Mouse (Mus musculus) spleen, embryonic (tissue): Measurements from ENCODE around the gene Crebl2.

ENCODE experiments used
- CTCF ChIA-PET: fragments of 350-600 bp; sonication (Branson Sonifier 250); formaldehyde crosslinking; loops from one replicate; lab custom pipeline; 2022; lab: Charles Lee

Crebl2 gene

DNA sequence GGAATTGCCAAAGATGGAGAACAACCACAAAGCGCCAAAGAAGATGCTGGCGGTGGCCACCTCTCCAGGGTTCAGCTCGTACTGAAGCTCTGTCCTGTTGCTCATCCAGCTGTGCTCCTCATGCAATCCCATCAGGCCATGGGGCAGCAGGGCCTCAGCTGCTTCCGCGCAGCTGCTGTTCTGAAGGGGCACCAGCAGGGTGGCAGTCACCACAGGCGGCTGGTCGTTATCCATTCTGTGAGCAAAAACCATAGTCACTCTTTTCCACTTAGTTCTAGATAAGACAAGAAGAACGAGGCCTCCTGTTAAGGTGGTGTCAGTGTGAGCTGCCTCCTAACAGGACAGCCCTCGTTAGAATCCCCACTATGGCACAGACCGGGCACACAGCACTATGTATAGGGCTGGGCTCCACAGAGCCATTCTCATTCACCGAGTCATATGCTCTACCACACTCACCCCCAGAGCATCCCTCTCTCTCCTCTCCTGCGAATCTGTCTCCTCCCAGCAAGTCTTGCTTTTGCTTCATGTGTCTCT lies 40.3 kb downstream of the Crebl2 start:
- CTCF ChIA-PET, result no interaction called here

DNA sequence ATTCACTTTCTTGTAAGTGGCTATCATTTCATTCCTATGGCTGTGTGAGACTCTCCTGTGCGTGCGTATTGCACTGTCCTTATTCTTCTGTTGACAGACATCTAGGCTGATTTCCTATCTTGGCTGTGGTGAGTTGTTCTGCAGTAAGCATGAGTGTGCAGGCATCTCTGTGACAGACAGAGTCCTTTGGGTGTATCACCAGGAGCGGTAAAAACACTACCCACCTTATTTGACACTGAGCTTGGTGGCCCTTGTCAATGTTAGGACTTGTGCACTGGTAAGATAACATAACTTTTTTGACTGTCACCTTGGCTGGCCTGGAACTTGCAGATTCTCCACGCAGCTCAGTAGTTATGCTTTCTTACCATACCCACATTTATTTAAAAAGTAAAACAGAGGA lies 40.9 kb downstream of the Crebl2 start:
- CTCF ChIA-PET, result no interaction called here

DNA sequence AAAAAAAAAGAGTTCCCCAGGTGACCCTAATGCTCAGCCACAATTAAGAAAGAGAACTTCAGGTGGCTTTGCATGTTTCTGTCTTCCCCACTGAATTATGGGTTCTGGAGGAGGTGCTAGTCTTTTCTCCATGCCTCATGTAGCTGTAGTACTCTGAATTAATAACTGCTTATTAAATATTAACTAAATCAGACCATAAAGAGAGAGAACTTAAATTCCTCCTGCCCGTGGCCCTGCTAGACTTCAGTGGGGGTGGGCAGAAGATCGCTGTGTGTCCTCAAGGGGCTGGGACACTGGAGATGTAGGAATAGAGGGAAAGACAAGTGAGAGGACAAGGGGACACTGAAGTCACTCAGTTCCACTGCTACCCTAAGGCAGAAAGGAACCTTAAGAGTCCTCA lies 42.3 kb downstream of the Crebl2 start:
- CTCF ChIA-PET, result interaction anchor here (0.5 to 1.1 kb wide), 3 partner anchors 11 to 127 kb away, joined by 3 to 4 read pairs (median 4); no protein-coding TSS in a partner anchor

DNA sequence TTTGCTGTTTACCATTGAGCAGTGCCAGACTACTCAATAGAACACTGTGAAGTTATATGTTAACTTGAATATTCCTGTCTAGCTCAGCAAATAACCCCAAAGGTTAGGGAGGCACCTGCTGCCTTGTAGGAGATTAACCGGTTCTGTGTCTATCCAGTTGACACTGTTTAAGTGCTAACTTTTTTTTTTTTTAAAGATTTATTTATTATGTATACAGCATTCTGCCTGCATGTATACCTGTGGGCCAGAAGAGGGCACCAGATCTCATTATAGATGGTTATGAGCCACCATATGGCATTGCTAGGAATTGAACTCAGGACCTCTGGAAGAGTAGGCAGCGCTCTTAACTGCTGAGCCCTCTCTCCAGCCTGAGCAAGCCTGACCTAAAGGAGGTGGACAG lies 43.1 kb downstream of the Crebl2 start:
- CTCF ChIA-PET, result interaction anchor here (0.5 to 1.1 kb wide), 2 partner anchors 10 to 128 kb away, joined by 3 to 4 read pairs; no protein-coding TSS in a partner anchor

DNA sequence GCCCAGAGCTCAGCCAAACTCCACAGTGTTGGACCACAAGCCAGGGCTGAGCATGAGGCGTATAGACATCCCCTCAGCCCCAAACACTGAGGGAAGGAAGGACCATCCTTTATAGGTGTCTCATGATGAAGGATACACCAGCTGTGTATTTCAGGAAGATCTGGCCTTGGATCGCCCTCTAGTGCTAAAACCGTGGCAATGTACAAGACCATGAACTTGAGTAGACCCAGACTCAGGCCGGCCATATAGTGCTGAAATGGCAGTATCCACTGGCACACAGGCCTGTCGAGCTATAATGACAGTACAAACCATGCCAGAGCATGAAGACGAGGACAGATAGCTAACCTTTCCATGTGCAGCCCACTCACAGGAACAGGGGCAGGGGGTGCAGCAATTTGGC lies 46.8 kb downstream of the Crebl2 start:
- CTCF ChIA-PET, result interaction anchor here (0.9 kb wide), 1 partner anchor 50 kb away, joined by 3 read pairs; no protein-coding TSS in a partner anchor

DNA sequence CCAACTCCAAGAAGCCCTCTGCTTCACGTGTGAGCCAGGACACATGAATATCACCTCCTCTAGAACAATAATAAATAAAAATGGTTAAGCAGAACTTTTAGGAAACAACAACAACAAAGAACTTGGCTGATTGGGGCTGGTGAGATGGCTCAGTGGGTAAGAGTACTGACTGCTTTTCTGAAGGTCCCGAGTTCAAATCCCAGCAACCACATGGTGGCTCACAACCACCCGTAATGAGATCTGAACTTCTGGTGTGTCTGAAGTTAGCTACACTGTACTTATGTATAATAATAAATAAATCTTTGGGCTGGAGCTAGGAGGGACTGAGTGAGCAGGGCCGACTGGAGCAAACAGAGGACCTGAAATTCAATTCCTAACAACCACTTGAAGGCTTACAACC lies 47.3 kb downstream of the Crebl2 start:
- CTCF ChIA-PET, result interaction anchor here (0.5 to 0.9 kb wide), 3 partner anchors 15 to 218 kb away, joined by 3 to 4 read pairs (median 4); no protein-coding TSS in a partner anchor

DNA sequence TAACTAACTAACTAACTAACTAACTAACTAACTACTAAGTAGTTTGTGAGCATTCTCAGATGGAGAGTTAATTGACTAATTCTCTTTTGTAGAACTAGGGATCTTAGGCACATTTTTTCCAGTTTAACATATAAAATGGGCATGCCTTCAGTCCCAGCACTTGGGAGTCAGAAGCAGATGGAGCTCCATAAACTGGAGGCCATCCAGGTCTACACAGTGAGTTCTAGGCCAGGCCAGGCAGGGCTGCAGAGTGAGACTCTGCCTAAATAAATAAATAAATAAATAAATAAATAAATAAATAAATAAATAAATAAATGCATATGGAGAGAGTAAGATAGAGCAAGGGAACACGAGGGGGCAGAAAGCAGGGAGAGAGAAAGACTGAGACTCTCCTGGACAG lies 47.9 kb downstream of the Crebl2 start:
- CTCF ChIA-PET, result interaction anchor here (0.5 to 0.6 kb wide), 2 partner anchors 15 to 219 kb away, joined by 4 read pairs; no protein-coding TSS in a partner anchor

DNA sequence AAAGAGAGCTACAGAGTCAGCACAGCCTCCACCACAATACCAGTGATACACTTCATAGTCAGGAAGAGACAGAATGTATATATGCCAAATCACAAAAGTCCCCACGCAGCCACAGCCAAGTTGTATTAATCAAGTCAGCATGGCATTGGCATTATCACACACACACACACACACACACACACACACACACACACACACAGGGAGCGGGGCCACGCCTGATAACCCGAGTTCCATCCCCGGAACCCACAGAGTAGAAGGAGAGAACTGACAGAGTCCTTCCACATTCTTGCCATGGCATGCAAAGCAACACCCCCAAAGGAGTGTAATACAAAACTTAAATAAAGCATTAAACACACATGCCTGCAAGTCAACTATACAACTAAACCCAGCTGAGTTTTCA lies 49.6 kb downstream of the Crebl2 start:
- CTCF ChIA-PET, result no interaction called here

DNA sequence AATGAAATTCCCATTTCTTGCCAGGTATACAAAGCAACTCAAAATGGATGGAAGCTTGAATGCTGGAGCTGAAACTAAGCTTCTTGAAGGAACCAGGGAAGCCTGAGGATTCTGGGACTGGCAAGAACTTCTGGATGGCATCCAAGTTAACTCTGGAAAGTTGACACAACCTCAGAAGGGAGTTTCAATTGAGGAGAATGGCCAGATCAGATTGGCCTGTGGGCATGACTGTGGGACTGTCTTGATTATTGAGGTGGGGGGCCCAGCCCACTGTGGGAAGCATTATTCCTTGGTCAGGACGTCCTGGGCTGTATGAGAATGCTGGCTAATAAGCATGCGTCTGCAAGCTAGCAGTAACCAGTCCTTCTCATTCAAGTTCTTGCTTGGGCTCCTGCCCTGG lies 50.1 kb downstream of the Crebl2 start:
- CTCF ChIA-PET, result no interaction called here

DNA sequence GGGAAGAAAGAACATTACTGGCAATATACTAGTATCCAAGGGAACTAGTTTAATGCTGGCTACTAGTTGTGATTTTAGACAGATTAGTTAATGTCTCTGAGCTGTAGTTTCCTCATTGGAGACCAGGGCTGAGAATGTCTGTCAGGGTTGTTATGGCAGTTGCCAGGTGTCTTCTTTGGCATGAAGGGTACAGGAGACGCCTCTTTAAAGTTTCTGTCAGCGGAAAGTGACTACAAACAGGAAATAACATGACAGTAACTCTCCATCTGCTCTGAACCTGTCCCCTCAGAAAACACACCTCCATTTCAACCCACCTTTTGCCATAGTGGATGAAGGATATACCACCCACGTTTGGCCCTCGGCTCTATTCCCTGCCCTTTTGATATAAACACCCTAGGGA lies 53.7 kb downstream of the Crebl2 start:
- CTCF ChIA-PET, result interaction anchor here (0.7 kb wide), 1 partner anchor 11 kb away, joined by 4 read pairs; no protein-coding TSS in a partner anchor

DNA sequence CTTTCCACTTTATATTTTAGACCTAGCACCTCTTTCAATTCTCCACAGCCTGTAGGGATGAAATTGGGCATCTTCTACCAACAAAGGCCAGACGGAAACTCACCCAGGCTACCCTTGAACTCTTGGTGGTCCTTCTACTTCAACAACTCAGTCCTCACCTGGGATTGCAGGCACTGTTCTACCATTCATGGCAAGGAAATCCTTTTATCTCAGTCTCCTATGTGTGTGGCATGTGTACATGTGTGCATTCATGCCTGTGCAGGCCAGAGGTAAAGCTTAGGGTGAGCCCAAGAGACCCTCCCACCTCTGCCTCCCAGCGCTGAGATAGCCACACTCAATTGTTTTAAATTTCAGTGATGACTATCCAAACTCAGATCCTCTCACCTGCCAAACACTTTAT lies 55.6 kb downstream of the Crebl2 start:
- CTCF ChIA-PET, result interaction anchor here (0.6 kb wide), 1 partner anchor 62 kb away, joined by 3 read pairs; no protein-coding TSS in a partner anchor

DNA sequence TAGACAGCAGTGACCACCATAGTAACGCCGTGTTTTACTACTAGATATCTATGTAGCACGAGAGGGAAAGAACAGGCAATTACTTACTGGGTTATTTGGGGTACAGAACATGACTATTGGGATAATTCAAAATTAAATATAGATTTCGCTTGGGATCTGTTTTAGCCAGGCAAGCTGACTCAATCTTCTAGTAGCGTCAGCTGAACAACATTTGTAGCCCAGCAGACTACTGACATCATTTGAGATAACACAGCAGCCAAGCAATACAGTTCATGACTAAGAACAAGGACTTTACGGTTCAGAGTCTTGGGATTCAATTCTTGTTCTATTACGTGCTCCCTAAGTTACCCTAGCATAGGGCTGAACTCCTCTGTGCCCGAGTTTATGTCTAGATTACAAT lies 56.5 kb downstream of the Crebl2 start:
- CTCF ChIA-PET, result interaction anchor here (0.5 kb wide), 1 partner anchor 61 kb away, joined by 4 read pairs; no protein-coding TSS in a partner anchor

DNA sequence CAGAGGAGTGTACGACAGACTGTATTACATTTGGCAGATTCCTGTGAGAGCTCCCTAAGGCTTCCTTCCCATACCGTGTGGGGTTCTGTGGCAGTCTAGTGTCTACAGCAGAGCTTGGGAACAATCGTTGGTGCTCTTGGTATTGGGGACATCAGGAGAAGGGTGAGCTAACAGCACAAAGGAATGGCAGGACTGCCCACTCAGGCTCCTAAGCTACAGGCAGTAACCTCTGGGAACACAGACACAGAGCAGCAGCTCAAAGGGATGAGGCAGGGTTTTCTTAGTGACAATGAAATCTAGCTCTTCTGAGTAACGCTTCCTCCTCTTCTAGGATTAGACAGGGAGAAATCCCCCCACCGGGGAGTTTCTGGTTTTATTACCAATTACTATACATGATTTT lies 57.1 kb downstream of the Crebl2 start:
- CTCF ChIA-PET, result interaction anchor here (0.5 kb wide), 1 partner anchor 60 kb away, joined by 4 read pairs; no protein-coding TSS in a partner anchor

DNA sequence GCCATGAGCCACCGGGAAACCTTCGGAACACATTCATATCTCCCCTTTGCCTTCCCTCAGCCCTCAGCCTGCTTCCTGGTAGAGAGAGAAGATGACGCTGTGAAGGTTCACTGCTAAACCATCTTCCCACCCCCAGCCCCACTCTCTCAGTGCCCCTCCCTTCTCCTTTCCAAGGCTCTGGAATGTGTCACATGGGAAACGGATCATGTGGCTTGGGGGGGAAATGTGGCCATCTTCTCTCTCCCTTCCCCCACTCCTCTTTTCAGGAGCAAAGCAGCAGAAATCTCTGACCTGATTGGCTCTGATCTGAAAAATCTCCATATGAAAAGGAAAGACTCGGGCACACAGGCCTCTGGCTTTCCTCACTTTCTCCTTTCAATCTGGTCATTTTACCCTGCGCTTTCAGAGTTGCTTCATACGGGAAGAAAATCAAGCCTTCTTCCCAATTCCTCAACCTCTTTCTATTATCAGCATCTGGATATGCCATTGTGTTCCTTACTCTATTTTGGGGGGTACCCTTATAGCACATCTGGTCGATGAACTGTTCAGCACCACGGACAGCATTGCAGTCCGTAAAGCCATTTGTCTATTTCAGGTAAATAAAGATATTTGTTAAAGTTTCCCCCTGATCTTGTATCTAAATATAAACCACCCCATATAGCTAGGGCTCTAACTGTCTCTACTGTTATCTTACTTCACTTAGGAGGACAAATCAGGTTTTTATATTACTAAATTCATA lies 57.9 kb downstream of the Crebl2 start:
- CTCF ChIA-PET, result no interaction called here

DNA sequence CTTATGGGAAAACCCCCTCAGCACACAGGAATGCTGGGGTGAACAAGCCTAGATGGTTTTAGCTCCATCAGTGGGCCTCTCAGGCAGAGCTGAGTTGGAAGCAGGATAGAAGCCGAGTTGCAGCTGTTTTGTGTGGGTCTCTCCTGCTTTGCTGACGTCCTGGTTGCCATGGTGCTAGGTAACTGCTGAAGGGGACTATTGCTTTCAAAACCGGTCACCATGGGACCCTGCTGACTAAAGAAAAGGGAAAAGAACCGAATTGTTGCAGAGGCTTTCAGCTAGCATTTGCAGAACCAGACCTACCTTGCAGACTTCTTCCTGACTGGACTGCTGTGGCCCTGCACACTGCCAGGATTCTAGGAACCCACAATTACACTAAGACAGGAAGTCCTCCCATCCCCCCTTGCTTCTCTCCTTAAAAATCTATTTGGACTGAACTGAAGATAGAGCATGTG lies 58.6 kb downstream of the Crebl2 start:
- CTCF ChIA-PET, result no interaction called here

DNA sequence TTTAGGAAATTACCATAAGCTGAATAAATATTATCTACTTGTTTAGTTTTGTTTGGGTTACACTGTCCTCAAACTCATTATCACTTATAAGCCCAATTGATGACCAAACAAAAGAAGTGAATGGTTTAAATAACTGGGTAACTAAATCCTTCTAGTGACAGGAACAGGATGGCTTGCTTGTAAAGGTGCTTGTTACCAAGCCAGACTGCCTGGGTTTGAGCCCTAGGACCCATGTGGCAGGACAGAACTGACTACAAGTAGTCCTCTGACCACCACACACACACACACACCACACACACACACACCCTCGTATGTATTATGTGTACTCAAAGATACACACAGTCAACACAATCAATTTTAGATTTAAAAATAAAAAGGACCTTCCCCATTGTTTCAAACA lies 59.8 kb downstream of the Crebl2 start:
- CTCF ChIA-PET, result no interaction called here

DNA sequence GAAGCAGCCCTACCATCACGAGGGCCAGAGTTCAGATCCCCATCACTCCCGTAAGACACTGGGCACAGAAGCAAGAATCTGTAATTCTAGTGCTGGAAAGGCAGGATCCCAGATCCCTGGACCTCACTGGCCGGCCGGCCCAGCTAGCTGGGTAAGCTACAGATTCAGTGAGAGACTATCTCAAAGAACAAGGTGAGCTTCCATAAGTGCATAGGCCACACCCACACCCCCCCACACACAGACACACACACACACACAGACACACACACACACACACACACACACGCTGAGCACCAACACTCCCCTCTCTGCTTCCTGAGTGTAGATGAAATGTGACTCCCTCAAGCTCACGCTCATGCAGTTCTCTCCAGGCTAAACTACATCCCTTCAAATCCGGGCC lies 60.5 kb downstream of the Crebl2 start:
- CTCF ChIA-PET, result no interaction called here

DNA sequence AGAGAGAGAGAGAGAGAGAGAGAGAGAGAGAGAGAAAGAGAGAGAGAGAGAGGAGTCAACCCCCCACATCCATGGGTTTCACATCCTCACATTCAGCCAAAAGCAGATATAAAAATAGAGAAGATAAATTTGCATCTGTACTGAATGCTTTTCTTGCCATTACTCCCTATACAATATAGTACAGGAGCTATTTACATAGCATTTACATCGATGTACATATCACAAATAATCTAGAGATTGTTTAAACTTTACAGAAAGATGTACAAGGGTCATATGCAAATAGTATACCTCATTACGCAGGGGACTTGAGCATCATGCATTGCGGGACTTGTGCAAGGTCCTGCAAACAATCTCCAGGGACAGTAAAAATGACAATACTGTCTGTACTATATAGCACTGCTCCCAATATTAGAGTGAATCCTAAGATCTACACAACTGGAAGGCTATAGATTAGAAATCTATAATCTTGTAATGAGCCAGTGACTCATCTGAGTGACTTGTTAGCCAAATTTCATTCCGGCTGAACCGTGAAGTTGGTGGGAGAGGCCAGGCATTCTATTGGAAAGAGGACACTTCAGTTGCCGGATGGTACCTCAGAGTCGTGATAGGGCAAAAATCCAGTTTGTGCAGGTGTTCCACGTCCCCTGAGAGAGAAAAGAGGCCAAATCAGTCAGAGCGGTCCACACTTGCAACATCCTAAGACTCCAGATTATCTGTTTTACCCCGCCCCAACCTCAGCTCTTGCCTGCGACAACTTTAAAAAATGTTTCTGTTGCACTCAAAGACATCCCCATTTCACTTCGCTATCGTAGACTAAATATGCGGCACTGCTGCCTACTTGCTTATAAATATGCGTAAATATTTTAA lies 66.8 kb downstream of the Crebl2 start:
- CTCF ChIA-PET, result no interaction called here

DNA sequence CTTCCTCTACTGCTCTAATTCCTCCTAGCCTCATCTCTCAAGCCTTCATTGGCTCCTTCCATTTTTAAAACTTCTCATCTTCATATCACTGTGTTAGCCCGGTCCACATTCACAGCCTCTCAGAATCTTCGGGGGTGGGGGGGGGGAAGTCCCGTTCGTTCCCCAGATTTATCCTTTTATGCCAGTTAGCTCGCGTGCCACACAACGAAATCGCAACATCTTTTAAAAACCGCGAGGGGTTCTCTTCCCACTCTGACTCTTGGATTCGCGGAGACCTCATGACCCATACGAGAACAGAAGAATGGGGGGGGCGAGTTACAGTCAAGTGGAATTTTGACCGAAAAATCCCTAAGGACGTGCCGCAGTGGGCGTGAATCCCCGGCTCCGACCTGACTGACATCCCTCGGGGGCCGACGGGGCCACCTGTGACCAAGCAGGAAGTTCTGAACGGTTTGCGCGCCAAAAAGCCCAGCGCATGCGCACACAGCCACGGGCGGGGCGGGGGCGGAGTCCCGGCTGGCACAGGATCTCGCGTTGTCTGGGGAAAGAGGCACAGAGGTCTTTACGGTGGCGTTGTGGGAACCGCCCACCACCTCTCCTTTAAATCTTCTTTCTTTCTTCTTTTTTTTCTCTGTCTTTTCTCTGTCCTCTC lies 67.6 kb downstream of the Crebl2 start:
- CTCF ChIA-PET, result interaction anchor here (0.6 to 0.7 kb wide), 2 partner anchors 73 to 74 kb away, joined by 3 to 4 read pairs; no protein-coding TSS in a partner anchor

DNA sequence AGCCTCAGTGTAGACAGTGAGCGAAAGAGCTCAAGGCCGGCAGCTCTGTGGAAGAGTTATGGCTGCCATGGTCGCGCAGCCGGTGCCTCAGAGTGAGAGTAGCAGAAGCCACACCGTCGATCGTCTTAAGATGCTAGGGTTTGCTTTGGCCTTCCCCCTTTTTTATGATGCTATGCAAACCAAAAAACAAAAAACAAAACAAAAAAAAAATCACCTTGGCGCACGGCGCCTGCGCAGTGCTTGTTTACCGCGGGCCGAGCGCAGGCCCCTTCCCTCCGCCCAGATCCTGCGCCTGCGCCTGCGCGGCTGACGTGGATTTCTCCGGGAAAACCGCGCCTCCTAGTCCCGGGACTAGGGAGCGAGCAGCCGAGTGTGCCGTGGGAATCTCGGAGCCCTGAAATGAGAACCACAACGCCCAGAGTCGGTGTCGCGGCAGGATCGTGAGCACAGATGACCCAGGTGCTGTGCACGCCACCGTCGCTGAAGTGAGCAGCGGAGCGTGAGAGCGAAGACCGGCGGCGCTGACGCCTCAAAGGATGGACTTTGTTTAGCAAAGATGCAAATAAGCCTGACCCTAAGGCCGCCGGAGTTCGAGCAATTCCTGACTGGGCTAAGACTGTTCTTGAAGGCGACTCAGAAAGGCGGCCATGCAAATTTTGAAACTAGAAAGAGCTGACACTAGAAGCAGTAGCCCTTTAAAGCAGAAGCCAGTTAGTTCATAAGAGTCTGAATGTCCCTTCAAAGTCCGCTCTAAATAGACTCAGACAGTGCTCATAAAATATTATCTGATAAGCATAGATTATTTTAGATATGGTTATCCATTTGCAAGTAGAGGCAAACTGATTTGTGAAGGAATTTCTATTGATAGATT lies 68.4 kb downstream of the Crebl2 start, which contains the start of gene Gpr19:
Gene Gpr19, minus strand, starts transcription at position 484 of the 871 bp plus-strand sequence.
- CTCF ChIA-PET, result interaction anchor here (0.6 to 0.7 kb wide), 2 partner anchors 73 to 75 kb away, joined by 3 to 4 read pairs; no protein-coding TSS in a partner anchor
